Mouse (Mus musculus): ENCODE data around the gene Mycbpap. TPM values are rescaled to one million over a fixed set of nuclear protein-coding genes. Genes with fewer than 3 reads are reported as not detected.

Gene Mycbpap
- total and polyA plus RNA-seq, 2 experiments = 0.02 to 0.09 TPM

- H3K27ac ChIP-seq (replicated peaks; ENCODE audit: insufficient read depth, low read depth, low read length) = no peak overlapping the region
- no peaks in the 10 kb centered on the region for H3K79me2 ChIP-seq (ENCODE audit: control insufficient read depth, insufficient read depth, low read length)
- TF ChIP-seq POLR2A (IDR thresholded peaks at IDR 0.05; ENCODE audit: extremely low read depth, insufficient read depth, low read length) (no peak), CTCF (IDR thresholded peaks at IDR 0.05; ENCODE audit: low read depth, low read length) (no peak)
- 65% methylated on average over 7 of the region's 7 CpGs for WGBS
- DNase-seq (ENCODE audit: extremely low read depth, low read depth, low spot score) = no peak
- H3K27me3 ChIP-seq (ENCODE audit: control insufficient read depth, insufficient read depth, low read length) = peaks cover 6% of the 10 kb centered on the region; the same call in 1 of the 2 replicates
- no peaks in the 10 kb centered on the region for H3K36me3 ChIP-seq (ENCODE audit: control insufficient read depth, insufficient read depth, low read length)
- H3K4me3 ChIP-seq (ENCODE audit: insufficient read depth, low read depth, low read length) = no peak overlapping the region
- H3K4me1 ChIP-seq (ENCODE audit: control insufficient read depth, insufficient read depth, low read length) = no peaks in the 10 kb centered on the region
- H3K9ac ChIP-seq (ENCODE audit: low read depth, low read length) = no peak overlapping the region
Measured at GRCm38 (mm10) chr11:94491749-94492099, 29.8 kb downstream of the Mycbpap start.

GRCm38 (mm10) chr11:94491035-94491748 lies 30.4 kb downstream of the Mycbpap start:
- no peak for DNase-seq (ENCODE audit: extremely low read depth, low read depth, low spot score)
- H3K27me3 ChIP-seq (ENCODE audit: control insufficient read depth, insufficient read depth, low read length) = peaks cover 6% of the 10 kb centered on the region; the same call in 1 of the 2 replicates
- no peak overlapping the region for H3K27ac ChIP-seq (replicated peaks; ENCODE audit: insufficient read depth, low read depth, low read length)
- peak overlapping the region; percentile 39; the same call in 1 of the 2 replicates for H3K4me3 ChIP-seq (ENCODE audit: insufficient read depth, low read depth, low read length)
- TF ChIP-seq POLR2A (IDR thresholded peaks at IDR 0.05; ENCODE audit: extremely low read depth, insufficient read depth, low read length) = no peak
- no peak for TF ChIP-seq CTCF (IDR thresholded peaks at IDR 0.05; ENCODE audit: low read depth, low read length)
- H3K79me2 ChIP-seq (ENCODE audit: control insufficient read depth, insufficient read depth, low read length) = no peaks in the 10 kb centered on the region
- H3K36me3 ChIP-seq (ENCODE audit: control insufficient read depth, insufficient read depth, low read length) = no peaks in the 10 kb centered on the region
- H3K9ac ChIP-seq (ENCODE audit: low read depth, low read length) = peak overlapping the region; percentile 42
- H3K4me1 ChIP-seq (ENCODE audit: control insufficient read depth, insufficient read depth, low read length) = no peaks in the 10 kb centered on the region
- 7% methylated on average over 55 of the region's 55 CpGs for WGBS

GRCm38 (mm10) chr11:94489745-94490144 lies 31.8 kb downstream of the Mycbpap start:
- Histone ChIP-seq H3K4me1 (ENCODE audit: control insufficient read depth, insufficient read depth, low read length) (no peaks in the 10 kb centered on the region), H3K79me2 (ENCODE audit: control insufficient read depth, insufficient read depth, low read length) (no peaks in the 10 kb centered on the region), H3K4me3 (ENCODE audit: insufficient read depth, low read depth, low read length) (no peak overlapping the region), H3K27ac (replicated peaks; ENCODE audit: insufficient read depth, low read depth, low read length) (no peak overlapping the region), H3K27me3 (ENCODE audit: control insufficient read depth, insufficient read depth, low read length) (peaks cover 6% of the 10 kb centered on the region; the same call in 1 of the 2 replicates), H3K9ac (ENCODE audit: low read depth, low read length) (no peak overlapping the region), H3K36me3 (ENCODE audit: control insufficient read depth, insufficient read depth, low read length) (no peaks in the 10 kb centered on the region)
- DNase-seq (ENCODE audit: extremely low read depth, low read depth, low spot score) = no peak
- no peak for TF ChIP-seq POLR2A (IDR thresholded peaks at IDR 0.05; ENCODE audit: extremely low read depth, insufficient read depth, low read length)
- TF ChIP-seq CTCF (IDR thresholded peaks at IDR 0.05; ENCODE audit: low read depth, low read length) = no peak
- WGBS = 41% methylated on average over 4 of the region's 4 CpGs

GRCm38 (mm10) chr11:94488767-94489533 lies 32.6 kb downstream of the Mycbpap start:
- no peak overlapping the region for H3K27ac ChIP-seq (replicated peaks; ENCODE audit: insufficient read depth, low read depth, low read length)
- H3K4me3 ChIP-seq (ENCODE audit: insufficient read depth, low read depth, low read length) = no peak overlapping the region
- peaks cover 6% of the 10 kb centered on the region; the same call in 1 of the 2 replicates for H3K27me3 ChIP-seq (ENCODE audit: control insufficient read depth, insufficient read depth, low read length)
- TF ChIP-seq POLR2A (IDR thresholded peaks at IDR 0.05; ENCODE audit: extremely low read depth, insufficient read depth, low read length) = no peak
- TF ChIP-seq CTCF (IDR thresholded peaks at IDR 0.05; ENCODE audit: low read depth, low read length) = no peak
- H3K9ac ChIP-seq (ENCODE audit: low read depth, low read length) = no peak overlapping the region
- no peaks in the 10 kb centered on the region for H3K79me2 ChIP-seq (ENCODE audit: control insufficient read depth, insufficient read depth, low read length)
- DNase-seq (ENCODE audit: extremely low read depth, low read depth, low spot score) = no peak
- H3K36me3 ChIP-seq (ENCODE audit: control insufficient read depth, insufficient read depth, low read length) = no peaks in the 10 kb centered on the region
- H3K4me1 ChIP-seq (ENCODE audit: control insufficient read depth, insufficient read depth, low read length) = no peaks in the 10 kb centered on the region
- 89% methylated on average over 11 of the region's 11 CpGs for WGBS

GRCm38 (mm10) chr11:94486001-94486400 lies 35.5 kb downstream of the Mycbpap start, which contains the start of gene Spata20:
Spata20 (minus strand) TSS chr11:94486179.
- no peak within 1 kb of the TSS for H3K27ac ChIP-seq (replicated peaks; ENCODE audit: insufficient read depth, low read depth, low read length)
- 0 out of 2 replicates have a peak, but pooled peaks cover 1% of the 10 kb centered on the region for H3K27me3 ChIP-seq (ENCODE audit: control insufficient read depth, insufficient read depth, low read length)
- H3K36me3 ChIP-seq (ENCODE audit: control insufficient read depth, insufficient read depth, low read length) = no peaks in the 10 kb centered on the region
- peak; percentile 24 for DNase-seq (ENCODE audit: extremely low read depth, low read depth, low spot score)
- TF ChIP-seq POLR2A (IDR thresholded peaks at IDR 0.05; ENCODE audit: extremely low read depth, insufficient read depth, low read length) = no peak
- TF ChIP-seq CTCF (IDR thresholded peaks at IDR 0.05; ENCODE audit: low read depth, low read length) = peak; percentile 97
- no peaks in the 10 kb centered on the region for H3K79me2 ChIP-seq (ENCODE audit: control insufficient read depth, insufficient read depth, low read length)
- no peak within 1 kb of the TSS for H3K9ac ChIP-seq (ENCODE audit: low read depth, low read length)
- no peak within 1 kb of the TSS for H3K4me3 ChIP-seq (ENCODE audit: insufficient read depth, low read depth, low read length)
- 4% methylated on average over 24 of the region's 24 CpGs for WGBS
- H3K4me1 ChIP-seq (ENCODE audit: control insufficient read depth, insufficient read depth, low read length) = no peaks in the 10 kb centered on the region

Measured in liver, adult 2 months (tissue).